Mouse (Mus musculus) liver, postnatal 0 days (tissue): Measurements from ENCODE around the gene Gm49380. TPM values are rescaled to one million over a fixed set of nuclear protein-coding genes. Genes with fewer than 3 reads are reported as not detected.
A peak's percentile ranks its signal among the peaks of the same experiment; 100 is the strongest.

Source experiments
- ATAC-seq: fragments of 200-750 bp; cut with Nextera tagmentation; 2 replicates; pipeline ENCODE4 v1.8.0; 2017; ENCODE audit warnings: mild to moderate bottlenecking, moderate library complexity
- DNase-seq: peaks from one replicate; pipeline ENCODE4 v3.0.0-alpha.2; 2016
- H3K27ac ChIP-seq: fragments of 300-500 bp; sonication (generic); 2 replicates; pipeline ENCODE4 v1.5.1; 2014; ENCODE audit warnings: antibody characterized with exemption, moderate library complexity, mild to moderate bottlenecking, low read depth
- H3K27me3 ChIP-seq: fragments of 300-500 bp; sonication (generic); 2 replicates; pipeline ENCODE4 v1.6.1; 2014; ENCODE audit warnings: low read length, control low read depth, mixed read lengths; ENCODE audit not compliant: insufficient read depth
- H3K36me3 ChIP-seq: fragments of 300-500 bp; sonication (generic); replicated peaks from 2 replicates; pipeline ENCODE4 v1.6.1; 2014; ENCODE audit warnings: mild to moderate bottlenecking, control low read depth, low read length, moderate library complexity, mixed read lengths; ENCODE audit not compliant: insufficient read depth
- H3K4me1 ChIP-seq: fragments of 300-500 bp; sonication (generic); 2 replicates; pipeline ENCODE4 v1.6.1; 2014; ENCODE audit warnings: antibody characterized with exemption, mild to moderate bottlenecking, control low read depth; ENCODE audit not compliant: insufficient read depth
- H3K4me2 ChIP-seq: fragments of 300-500 bp; sonication (generic); 2 replicates; pipeline ENCODE4 v1.6.1; 2014; ENCODE audit warnings: low read depth, mild to moderate bottlenecking, low read length, moderate library complexity, mixed read lengths
- H3K4me3 ChIP-seq: fragments of 300-500 bp; sonication (generic); 2 replicates; pipeline ENCODE4 v1.5.1; 2014; ENCODE audit warnings: low read depth, low read length
- H3K9ac ChIP-seq: fragments of 300-500 bp; sonication (generic); replicated peaks from 2 replicates; pipeline ENCODE4 v1.6.1; 2014; ENCODE audit warnings: mild to moderate bottlenecking, moderate library complexity
- H3K9me3 ChIP-seq: fragments of 300-500 bp; sonication (generic); 2 replicates; pipeline ENCODE4 v1.6.1; 2016; ENCODE audit warnings: mild to moderate bottlenecking, control low read depth, low read length, mixed read lengths
- CTCF ChIP-seq: sonication (generic); IDR thresholded peaks from 2 replicates; pipeline ENCODE4 v1.5.1; 2016; ENCODE audit warnings: antibody characterized with exemption, low read depth
- EP300 ChIP-seq: IDR thresholded peaks from 2 replicates; pipeline ENCODE4 v1.6.1; 2016; ENCODE audit warnings: antibody characterized with exemption, low read depth, mild to moderate bottlenecking
- WGBS: fragments of 180-500 bp; shearing (Covaris S2); extraction: QIAGEN DNeasy Blood & Tissue Kit; methylation state at CpG from one replicate; pipeline ENCODE4 v1.1.7; 2014; ENCODE audit not compliant: insufficient replicate concordance; 5-methylcytosine and 5-hydroxymethylcytosine counted together
- polyA plus RNA-seq: library from polyadenylated mRNA; unstranded; fragments of >200 nt; fragmentation: Nextera tagmentation; extraction: Ambion mirVana; gene quantifications from 2 replicates; pipeline ENCODE4 v1.2.1, GENCODE M21; 2015

The Gm49380 gene
- polyA plus RNA-seq, 1 experiment from 2014 or later, result not detected

DNA sequence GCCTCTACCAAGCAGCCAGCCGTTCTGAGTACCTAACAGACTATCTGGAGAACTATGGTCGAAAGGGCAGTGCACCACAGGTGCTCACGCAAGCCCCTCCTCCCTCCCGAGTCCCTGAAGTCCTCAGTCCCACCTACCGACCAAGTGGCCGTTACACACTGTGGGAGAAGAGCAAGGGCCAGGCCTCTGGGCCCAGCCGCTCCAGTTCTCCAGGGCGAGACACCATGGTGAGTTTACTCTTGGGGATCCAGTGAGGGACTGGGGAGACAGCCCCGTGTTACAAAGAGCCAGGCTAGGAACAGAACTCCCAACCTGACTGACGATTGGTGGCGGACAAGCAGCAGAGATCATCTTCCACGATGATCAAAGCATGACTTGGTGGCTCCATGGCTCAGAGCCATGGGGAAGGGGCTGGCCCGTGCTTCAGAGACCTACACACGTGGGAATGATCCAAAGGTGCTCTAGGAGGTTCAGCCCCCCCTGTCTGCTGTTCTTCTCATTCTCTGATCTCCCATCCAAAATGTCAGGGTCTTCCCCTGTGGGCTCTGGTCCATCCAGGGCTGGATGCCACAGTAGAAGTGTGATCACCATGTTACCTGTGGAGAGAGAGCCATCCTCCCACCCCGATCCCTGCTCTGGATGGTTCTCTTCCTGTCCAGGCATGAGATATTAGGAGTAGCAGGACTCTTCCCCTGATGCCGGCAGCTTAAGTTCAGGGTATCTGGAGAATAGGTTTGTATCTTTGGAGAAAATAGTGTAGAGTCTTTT is 37.1 kb downstream of the Gm49380 start:
- H3K9me3 ChIP-seq, result no peaks in the 10 kb centered on the region
- no peaks in the 10 kb centered on the region for H3K27me3 ChIP-seq
- no peak overlapping the region for H3K27ac ChIP-seq
- no peak overlapping the region for H3K4me2 ChIP-seq
- H3K4me1 ChIP-seq, result peaks cover 5% of the 10 kb centered on the region
- no peak overlapping the region for H3K4me3 ChIP-seq
- DNase-seq, result no peak
- no peak overlapping the region for H3K9ac ChIP-seq
- H3K36me3 ChIP-seq, result no peaks in the 10 kb centered on the region
- 68% methylated on average over 16 of the region's 16 CpGs for WGBS
- no peak for ATAC-seq
- TF ChIP-seq CTCF, result no peak
- TF ChIP-seq EP300, result no peak

DNA sequence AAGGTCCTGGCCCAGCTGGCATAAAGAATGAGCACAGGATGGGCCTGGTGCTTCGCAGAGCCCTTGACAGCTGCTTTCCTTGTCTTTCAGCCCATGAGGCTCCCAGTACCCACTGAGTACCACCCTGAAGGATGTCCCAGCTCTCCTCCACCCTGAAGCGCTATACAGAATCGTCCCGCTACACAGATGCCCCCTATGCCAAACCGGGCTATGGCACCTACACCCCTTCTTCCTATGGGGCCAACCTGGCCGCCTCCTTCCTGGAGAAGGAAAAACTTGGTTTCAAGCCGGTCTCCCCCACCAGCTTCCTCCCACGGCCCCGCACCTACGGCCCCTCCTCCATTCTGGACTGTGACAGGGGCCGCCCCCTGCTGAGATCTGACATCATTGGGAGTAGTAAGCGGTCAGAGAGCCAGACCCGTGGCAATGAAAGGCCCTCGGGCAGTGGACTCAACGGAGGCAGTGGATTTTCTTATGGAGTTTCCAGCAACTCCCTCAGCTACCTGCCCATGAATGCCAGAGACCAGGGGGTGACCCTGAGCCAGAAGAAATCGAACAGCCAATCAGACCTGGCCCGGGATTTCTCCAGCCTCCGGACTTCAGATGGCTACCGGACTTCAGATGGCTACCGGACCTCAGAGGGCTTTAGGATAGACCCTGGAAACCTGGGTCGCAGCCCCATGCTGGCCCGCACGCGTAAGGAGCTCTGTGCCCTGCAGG is 37.9 kb downstream of the Gm49380 start:
- no peak overlapping the region for H3K4me3 ChIP-seq
- ATAC-seq (no peak), DNase-seq (no peak)
- TF ChIP-seq CTCF (no peak), EP300 (no peak)
- peaks cover 5% of the 10 kb centered on the region for H3K4me1 ChIP-seq
- H3K9me3 ChIP-seq, result no peaks in the 10 kb centered on the region
- H3K36me3 ChIP-seq, result no peaks in the 10 kb centered on the region
- WGBS, result 77% methylated on average over 24 of the region's 24 CpGs
- H3K9ac ChIP-seq, result no peak overlapping the region
- H3K27me3 ChIP-seq, result no peaks in the 10 kb centered on the region
- H3K4me2 ChIP-seq, result no peak overlapping the region
- no peak overlapping the region for H3K27ac ChIP-seq

DNA sequence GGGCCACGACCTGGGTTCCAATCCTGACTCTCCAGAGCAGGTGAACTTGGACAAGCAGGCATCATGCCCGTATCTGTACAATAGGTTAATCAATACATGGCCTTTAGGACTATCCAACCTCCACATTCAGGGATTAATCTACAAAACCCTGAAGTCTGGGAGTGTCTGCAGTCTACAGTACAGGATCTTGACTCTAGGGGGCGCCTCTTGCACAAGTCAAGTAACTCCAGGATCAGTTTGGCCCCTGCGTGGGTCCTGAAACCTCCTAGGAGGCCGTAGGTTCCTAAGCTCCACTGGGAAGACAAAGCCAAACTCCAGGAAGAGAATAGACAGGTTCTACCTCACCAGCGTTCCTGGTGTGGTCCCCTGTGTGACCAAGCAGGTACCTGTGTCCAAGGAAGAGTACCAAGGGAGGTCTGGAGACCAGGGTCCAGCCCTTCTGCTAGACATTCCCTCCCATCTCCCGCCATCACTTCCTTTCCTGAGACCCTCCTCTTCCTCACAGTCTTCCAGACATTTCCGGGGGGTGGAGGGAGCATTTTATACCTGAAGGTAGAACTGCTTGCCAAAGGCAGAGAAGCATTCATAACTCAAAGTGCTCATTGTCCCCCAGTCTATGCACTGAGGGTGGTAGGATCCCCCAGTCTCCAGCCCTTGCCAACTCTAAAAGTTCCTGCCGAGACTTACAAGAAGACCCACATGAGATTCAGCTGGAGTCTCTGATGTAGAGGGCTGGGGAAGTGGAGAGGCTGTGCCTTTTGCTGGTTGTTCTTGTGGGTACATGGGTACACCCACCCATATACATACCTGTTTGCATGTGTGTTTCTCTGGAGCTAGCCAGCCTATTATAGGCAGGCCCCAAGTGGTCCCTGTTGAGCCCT is 38.7 kb downstream of the Gm49380 start:
- Histone ChIP-seq H3K4me2 (no peak overlapping the region), H3K36me3 (no peaks in the 10 kb centered on the region), H3K27me3 (no peaks in the 10 kb centered on the region), H3K9ac (no peak overlapping the region), H3K4me3 (no peak overlapping the region), H3K9me3 (no peaks in the 10 kb centered on the region), H3K27ac (no peak overlapping the region), H3K4me1 (peaks cover 5% of the 10 kb centered on the region)
- no peak for TF ChIP-seq EP300
- TF ChIP-seq CTCF, result peak; percentile 60
- ATAC-seq (no peak), DNase-seq (peak; percentile 60)
- 52% methylated on average over 9 of the region's 9 CpGs for WGBS

DNA sequence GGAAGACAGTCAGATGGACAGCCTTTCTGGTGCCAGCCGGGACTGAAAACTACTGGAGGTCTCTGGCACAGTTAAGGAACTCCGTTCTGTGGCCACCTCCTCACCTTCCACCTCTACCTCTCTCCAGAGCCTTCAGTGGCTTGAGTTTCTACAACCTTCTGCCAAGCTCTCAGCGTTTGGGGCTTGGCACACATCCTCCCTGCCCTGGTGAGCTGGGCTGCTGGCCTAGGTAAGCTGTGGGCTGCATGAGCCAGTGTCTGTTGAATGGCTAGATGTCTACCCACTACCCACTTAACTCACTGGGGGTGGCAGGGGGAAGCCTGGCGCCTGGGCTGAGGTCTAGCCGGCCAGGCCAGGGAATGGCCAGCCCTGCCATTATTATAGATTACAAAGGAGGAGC is 40.2 kb downstream of the Gm49380 start:
- Histone ChIP-seq H3K4me1 (no peaks in the 10 kb centered on the region), H3K4me3 (no peak overlapping the region), H3K27me3 (no peaks in the 10 kb centered on the region), H3K36me3 (no peaks in the 10 kb centered on the region), H3K27ac (no peak overlapping the region), H3K4me2 (no peak overlapping the region), H3K9me3 (no peaks in the 10 kb centered on the region), H3K9ac (no peak overlapping the region)
- WGBS, result 68% methylated on average over 5 of the region's 5 CpGs
- DNase-seq (no peak), ATAC-seq (no peak)
- TF ChIP-seq EP300, result no peak
- TF ChIP-seq CTCF, result no peak

DNA sequence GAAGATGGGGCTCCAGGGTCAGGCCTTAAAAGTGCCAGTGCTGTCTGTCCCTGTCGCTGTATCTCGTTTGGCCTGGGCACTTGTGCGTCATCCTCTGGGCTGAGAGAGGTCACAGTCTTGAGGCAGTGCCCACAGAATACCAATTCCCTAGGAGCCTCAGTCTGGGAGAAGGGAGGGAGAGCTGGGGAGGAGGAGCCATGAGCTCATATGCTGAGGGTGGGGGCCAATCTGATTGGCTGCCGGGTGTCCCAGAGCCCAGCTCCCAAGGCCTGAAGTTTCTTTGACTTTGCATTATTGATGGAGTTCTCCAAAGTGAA is 40.7 kb downstream of the Gm49380 start:
- H3K9ac ChIP-seq, result no peak overlapping the region
- 50% methylated on average over 4 of the region's 4 CpGs for WGBS
- no peaks in the 10 kb centered on the region for H3K9me3 ChIP-seq
- no peak for DNase-seq
- no peak for TF ChIP-seq CTCF
- TF ChIP-seq EP300, result no peak
- H3K4me2 ChIP-seq, result no peak overlapping the region
- H3K27me3 ChIP-seq, result no peaks in the 10 kb centered on the region
- no peaks in the 10 kb centered on the region for H3K36me3 ChIP-seq
- no peak overlapping the region for H3K27ac ChIP-seq
- H3K4me3 ChIP-seq, result no peak overlapping the region
- no peak for ATAC-seq
- peaks cover 2% of the 10 kb centered on the region; the same call in 1 of the 2 replicates for H3K4me1 ChIP-seq
